Mouse (Mus musculus) midbrain, embryonic 16.5 days (tissue): Measurements from ENCODE around the gene Srprb. TPM values are rescaled to one million over a fixed set of nuclear protein-coding genes. Genes with fewer than 3 reads are reported as not detected.

ENCODE experiments used
- ATAC-seq: fragments of 200-750 bp; cut with Nextera tagmentation; 2 replicates; pipeline ENCODE4 v1.8.0; 2017; ENCODE audit warnings: moderate TSS enrichment
- H3K27ac ChIP-seq: fragments of 300-500 bp; sonication (generic); 2 replicates; pipeline ENCODE4 v1.5.1; 2014; ENCODE audit warnings: mild to moderate bottlenecking, low read length, mixed read lengths
- H3K27me3 ChIP-seq: fragments of 300-500 bp; sonication (generic); 2 replicates; pipeline ENCODE4 v1.6.1; 2014; ENCODE audit warnings: low read depth, low read length, mixed read lengths; ENCODE audit not compliant: control insufficient read depth, insufficient read depth
- H3K36me3 ChIP-seq: fragments of 300-500 bp; sonication (generic); 2 replicates; pipeline ENCODE4 v1.6.1; 2014; ENCODE audit warnings: mild to moderate bottlenecking, low read length, moderate library complexity, mixed read lengths; ENCODE audit not compliant: control insufficient read depth, insufficient read depth
- H3K4me1 ChIP-seq: fragments of 300-500 bp; sonication (generic); 2 replicates; pipeline ENCODE4 v1.6.1; 2014; ENCODE audit warnings: mild to moderate bottlenecking, low read length, mixed read lengths; ENCODE audit not compliant: control insufficient read depth, insufficient read depth
- H3K4me2 ChIP-seq: fragments of 300-500 bp; sonication (generic); 2 replicates; pipeline ENCODE4 v1.6.1; 2014; ENCODE audit warnings: mild to moderate bottlenecking, low read length, mixed read lengths
- H3K4me3 ChIP-seq: fragments of 300-500 bp; sonication (generic); 2 replicates; pipeline ENCODE4 v1.5.1; 2014; ENCODE audit warnings: low read depth, mild to moderate bottlenecking, low read length, moderate library complexity, mixed read lengths
- H3K9ac ChIP-seq: fragments of 300-500 bp; sonication (generic); 2 replicates; pipeline ENCODE4 v1.6.1; 2014; ENCODE audit warnings: low read depth, low read length, mixed read lengths
- H3K9me3 ChIP-seq: fragments of 300-500 bp; sonication (generic); replicated peaks from 2 replicates; pipeline ENCODE4 v1.6.1; 2014; ENCODE audit warnings: mild to moderate bottlenecking, low read length, mixed read lengths; ENCODE audit not compliant: control insufficient read depth, poor library complexity, severe bottlenecking
- WGBS: fragments of 180-500 bp; shearing (Covaris S2); extraction: QIAGEN DNeasy Blood & Tissue Kit; methylation state at CpG from one replicate; pipeline ENCODE4 v1.1.7; 2014; 5-methylcytosine and 5-hydroxymethylcytosine counted together
- polyA plus RNA-seq: library from polyadenylated mRNA; unstranded; fragments of >200 nt; fragmentation: Nextera tagmentation; extraction: Ambion mirVana; gene quantifications from 2 replicates; pipeline ENCODE4 v1.2.1, GENCODE M21; 2015

The Srprb gene
- polyA plus RNA-seq, 1 experiment from 2014 or later: 60.7 TPM

DNA sequence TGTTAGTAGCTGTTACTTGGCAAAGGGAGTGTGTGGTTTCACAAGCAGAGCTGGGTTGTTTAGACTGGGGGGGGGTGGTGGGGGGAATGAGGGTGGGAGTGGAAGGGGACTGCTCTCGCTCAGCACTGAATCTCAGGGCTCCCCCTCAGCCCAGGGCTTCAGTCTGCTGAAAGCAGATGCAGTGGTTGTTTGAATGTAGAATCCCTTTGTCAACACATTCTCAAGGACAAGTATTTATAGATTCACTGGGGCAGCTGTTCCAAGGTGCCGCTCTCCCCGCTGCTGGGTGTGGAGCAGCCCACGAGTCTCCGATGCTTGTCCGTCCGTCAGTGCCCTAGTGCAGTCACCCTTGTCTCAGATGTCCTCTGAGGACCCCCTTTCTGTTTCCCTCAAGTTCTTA lies 60.7 kb downstream of the Srprb start:
- H3K9me3 ChIP-seq: no peaks in the 10 kb centered on the region
- ATAC-seq: no peak
- no peaks in the 10 kb centered on the region; the same call in 1 of the 2 replicates for H3K36me3 ChIP-seq
- 87% methylated on average over 7 of the region's 7 CpGs for WGBS
- H3K9ac ChIP-seq: no peak overlapping the region
- no peaks in the 10 kb centered on the region for H3K27me3 ChIP-seq
- no peak overlapping the region for H3K4me3 ChIP-seq
- no peak overlapping the region for H3K4me2 ChIP-seq
- H3K27ac ChIP-seq: no peak overlapping the region
- peaks cover 26% of the 10 kb centered on the region for H3K4me1 ChIP-seq

DNA sequence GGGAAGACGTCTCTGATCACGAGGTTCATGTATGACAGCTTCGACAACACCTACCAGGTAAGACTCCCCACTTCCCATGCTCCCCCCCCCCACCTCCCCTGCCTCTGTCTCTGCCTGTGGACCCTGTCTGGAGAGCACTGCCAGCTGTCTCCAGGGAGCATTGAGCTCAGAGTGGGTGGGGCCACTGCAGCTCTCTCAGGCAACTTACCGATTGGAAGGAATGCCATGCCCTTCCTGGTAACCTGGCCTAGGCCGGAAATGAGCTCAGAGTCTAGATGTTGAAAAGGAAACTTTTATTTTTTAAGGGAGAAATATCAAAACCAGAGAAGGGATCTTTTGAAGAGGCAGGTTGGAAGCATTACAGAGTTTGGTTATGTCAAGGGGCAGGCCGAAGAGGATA lies 61.6 kb downstream of the Srprb start:
- H3K4me1 ChIP-seq: peaks cover 19% of the 10 kb centered on the region
- no peaks in the 10 kb centered on the region for H3K9me3 ChIP-seq
- no peak overlapping the region for H3K27ac ChIP-seq
- 90% methylated on average over 6 of the region's 6 CpGs for WGBS
- no peak overlapping the region for H3K4me2 ChIP-seq
- no peak overlapping the region for H3K4me3 ChIP-seq
- no peaks in the 10 kb centered on the region; the same call in 1 of the 2 replicates for H3K36me3 ChIP-seq
- no peaks in the 10 kb centered on the region for H3K27me3 ChIP-seq
- ATAC-seq: no peak
- no peak overlapping the region for H3K9ac ChIP-seq

DNA sequence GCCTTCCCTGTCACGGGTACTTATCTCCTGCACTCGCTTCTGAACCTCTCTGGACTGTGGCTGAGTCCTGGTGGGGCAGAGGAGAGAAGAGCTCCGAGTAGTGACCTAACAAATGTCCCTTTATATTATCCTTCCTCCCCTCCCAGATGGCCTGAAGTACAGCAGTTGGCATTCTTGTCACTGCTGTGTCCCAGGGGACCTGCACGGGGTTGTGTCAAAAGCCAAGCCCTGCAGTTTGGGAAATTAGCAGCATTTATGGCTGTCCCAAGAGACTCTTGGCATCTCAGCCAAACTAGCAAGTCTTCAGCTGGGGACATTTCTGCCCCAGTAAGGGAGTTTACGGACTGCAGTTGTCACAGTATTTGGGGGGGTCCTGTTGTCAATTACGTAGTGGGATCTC lies 62.5 kb downstream of the Srprb start:
- H3K9ac ChIP-seq: no peak overlapping the region
- no peaks in the 10 kb centered on the region for H3K9me3 ChIP-seq
- no peak for ATAC-seq
- no peaks in the 10 kb centered on the region for H3K27me3 ChIP-seq
- no peak overlapping the region for H3K27ac ChIP-seq
- no peak overlapping the region for H3K4me2 ChIP-seq
- H3K36me3 ChIP-seq: no peaks in the 10 kb centered on the region; the same call in 1 of the 2 replicates
- H3K4me1 ChIP-seq: peaks cover 11% of the 10 kb centered on the region
- WGBS: 62% methylated on average over 6 of the region's 6 CpGs
- H3K4me3 ChIP-seq: no peak overlapping the region

Other genes with a start within 250 kb of the Srprb start
- 2.6 and 4.3 TPM in 2 replicates for gene Slco2a1, start 213.4 kb downstream of the Srprb start, polyA plus RNA-seq
- 108 and 126 TPM in 2 replicates for gene Rab6b, start 90.3 kb downstream of the Srprb start, polyA plus RNA-seq
- gene Gm20425, start 28.2 kb upstream of the Srprb start, polyA plus RNA-seq: 2.2 and 2.3 TPM in 2 replicates
- 23.5 and 26.7 TPM in 2 replicates for gene Trf, start 28.3 kb upstream of the Srprb start, polyA plus RNA-seq
- gene 1300017J02Rik, start 102.9 kb upstream of the Srprb start, polyA plus RNA-seq: 1.3 TPM in 1 of 2 replicates, not detected in the other
- 14.0 and 19.4 TPM in 2 replicates for gene Topbp1, start 103.1 kb upstream of the Srprb start, polyA plus RNA-seq
- 87.9 and 89.0 TPM in 2 replicates for gene Cdv3, start 163.7 kb upstream of the Srprb start, polyA plus RNA-seq